In the genomic region with DNA sequence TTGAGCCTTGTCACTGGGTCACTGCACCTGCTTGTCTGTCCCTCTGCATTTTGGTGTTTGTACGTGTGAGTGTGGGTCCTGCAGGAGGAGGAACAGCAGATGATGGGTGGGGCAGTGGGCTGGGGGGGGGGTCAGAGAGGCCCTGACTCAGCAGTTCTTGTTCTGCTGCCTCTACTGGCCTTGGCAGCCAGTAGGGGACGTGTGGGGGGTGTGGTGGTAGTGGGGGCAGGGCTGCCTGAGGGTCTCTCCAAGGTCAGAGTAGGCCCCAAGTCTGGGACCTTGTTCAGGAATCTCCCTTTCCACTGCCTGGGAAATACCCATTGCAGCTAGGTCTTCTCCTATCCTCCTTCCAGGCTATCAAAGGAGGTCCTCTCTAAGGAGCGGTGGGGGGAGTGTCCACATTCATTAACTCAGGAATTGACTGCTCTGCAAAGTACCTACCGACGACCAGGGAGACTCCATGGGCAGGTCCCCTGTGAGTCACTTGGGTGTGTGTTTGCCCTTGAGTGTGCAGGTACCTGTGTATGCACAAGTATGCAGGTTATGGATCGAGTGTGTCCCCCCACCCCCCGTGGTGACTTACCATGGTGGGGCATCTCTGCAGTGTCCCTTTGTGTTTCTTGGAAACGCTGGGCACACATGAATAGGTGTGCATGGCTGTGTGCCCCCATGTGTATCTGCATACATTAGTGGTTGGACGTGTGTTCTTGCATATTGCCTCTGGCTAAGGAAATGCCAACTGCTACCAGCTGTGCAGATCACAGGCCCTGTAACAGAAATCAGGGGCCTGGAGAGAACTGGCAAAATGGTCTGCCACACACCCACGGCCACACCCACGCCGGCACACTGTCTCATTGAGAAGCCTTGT, we compare ENCODE assay signal across 12 mouse cellular contexts. TPM values are rescaled to one million over a fixed set of nuclear protein-coding genes. Genes with fewer than 3 reads are reported as not detected.
DNase-seq lines count a peak whose midpoint lies in the region; ATAC-seq and TF ChIP-seq lines count a peak whose summit lies in the region.
"Had no signal": no experiment of that assay in that cellular context is flagged by ENCODE, and none has a peak within 500 bp of the region (broad histone marks: within the 10 kb centered on the region; RNA-seq: fewer than 3 reads in every experiment).

No protein-coding gene starts in this region.

- H3K4me1 ChIP-seq in hindbrain, embryonic 13.5 days (replicated peaks): peaks cover 69% of the 10 kb centered on the region
- H3K4me1 ChIP-seq in midbrain, embryonic 16.5 days (ENCODE audit: control insufficient read depth, insufficient read depth, low read length): peaks cover 54% of the 10 kb centered on the region
- 0 out of 2 replicates have a peak, but pooled peaks cover 2% of the 10 kb centered on the region for H3K4me1 ChIP-seq in lung, adult 2 months (ENCODE audit: control insufficient read depth, insufficient read depth, low read length)

- DNase-seq in cerebellum, adult 9-11 months: peak; percentile 65
- no peak for DNase-seq in cerebellum, postnatal 10 days
- peak; percentile 81 for DNase-seq in ES-CJ7 (ENCODE audit: low read depth, low spot score)
- no peak for DNase-seq in gastrocnemius, postnatal 4 days (ENCODE audit: low spot score in 2 of 2)
- no peak for DNase-seq in lung, adult 2 months
- DNase-seq in left cerebral cortex, postnatal 25 days (ENCODE audit: low spot score in 2 of 2): no peak

- peaks cover 10% of the 10 kb centered on the region; the same call in 1 of the 2 replicates for H3K27me3 ChIP-seq in hindbrain, embryonic 13.5 days
- no peaks in the 10 kb centered on the region for H3K27me3 ChIP-seq in midbrain, embryonic 16.5 days (ENCODE audit: control insufficient read depth, insufficient read depth, low read depth, low read length)

- intact Hi-C loops in left cerebral cortex, postnatal 25 days (cut with DNase I): loop anchor here (5.0 kb wide), 1 partner anchor 45 kb away; no protein-coding TSS in a partner anchor

- peak overlapping the region; percentile 97 for H3K27ac ChIP-seq in hindbrain, embryonic 13.5 days
- H3K27ac ChIP-seq in midbrain, embryonic 16.5 days (ENCODE audit: low read length): peak overlapping the region; percentile 96
- H3K27ac ChIP-seq: stomach, embryonic 15.5 days had no signal

- H3K4me3 ChIP-seq in hindbrain, embryonic 13.5 days: no peak overlapping the region
- no peak overlapping the region for H3K4me3 ChIP-seq in midbrain, embryonic 16.5 days (ENCODE audit: low read depth, low read length)
- no peak overlapping the region for H3K4me3 ChIP-seq in lung, adult 2 months (replicated peaks; ENCODE audit: extremely low read depth, low read depth, low read length)

- H3K9ac ChIP-seq in hindbrain, embryonic 13.5 days: peak overlapping the region; percentile 90
- H3K9ac ChIP-seq in midbrain, embryonic 16.5 days (ENCODE audit: low read depth, low read length): peak overlapping the region; percentile 40; the same call in 1 of the 2 replicates
- H3K9ac ChIP-seq: liver, postnatal 0 days; stomach, embryonic 15.5 days had no signal

- TF ChIP-seq POLR2A in lung, adult 2 months (IDR thresholded peaks at IDR 0.05; ENCODE audit: borderline replicate concordance, extremely low read depth, low read depth, low read length): no peak

- no peak for ATAC-seq in hindbrain, embryonic 13.5 days (ENCODE audit: low FRiP score)
- no peak for ATAC-seq in midbrain, embryonic 16.5 days

- WGBS in hindbrain, embryonic 13.5 days: 46% methylated on average over 12 of the region's 12 CpGs
- 58% methylated on average over 12 of the region's 12 CpGs for WGBS in midbrain, embryonic 16.5 days
- 65% methylated on average over 12 of the region's 12 CpGs for WGBS in lung, adult 2 months

- H3K9me3 ChIP-seq in hindbrain, embryonic 13.5 days: no peaks in the 10 kb centered on the region
- H3K9me3 ChIP-seq in midbrain, embryonic 16.5 days (replicated peaks; ENCODE audit: control insufficient read depth, low read length, poor library complexity, severe bottlenecking): no peaks in the 10 kb centered on the region
- H3K9me3 ChIP-seq: stomach, embryonic 15.5 days had no signal

- peak overlapping the region; percentile 83 for H3K4me2 ChIP-seq in hindbrain, embryonic 13.5 days
- H3K4me2 ChIP-seq in midbrain, embryonic 16.5 days (ENCODE audit: low read length): peak overlapping the region; percentile 72

- TF ChIP-seq CTCF in lung, adult 2 months (IDR thresholded peaks at IDR 0.05; ENCODE audit: insufficient read depth, low read length): no peak

- H3K36me3 ChIP-seq in hindbrain, embryonic 13.5 days: no peaks in the 10 kb centered on the region
- no peaks in the 10 kb centered on the region for H3K36me3 ChIP-seq in midbrain, embryonic 16.5 days (ENCODE audit: control insufficient read depth, insufficient read depth, low read length)
- H3K36me3 ChIP-seq: stomach, embryonic 15.5 days had no signal

RNA-seq across cellular contexts. Expression of a gene that starts 1.4 kb away (rescaled TPM):
- 23.5 and 27.7 TPM in 2 replicates for polyA plus RNA-seq in hindbrain, embryonic 13.5 days (2015; fragmentation: Nextera tagmentation; extraction: Ambion mirVana)
- polyA plus RNA-seq in midbrain, embryonic 16.5 days (2015; fragmentation: Nextera tagmentation; extraction: Ambion mirVana): 30.4 and 37.5 TPM in 2 replicates
- 1 to 10 TPM; 3.4 to 3.7 TPM for total RNA-seq in gastrocnemius, postnatal 4 days (2021)
- polyA plus RNA-seq in lung, adult 2 months (2012; rRNA removed): 7.3 and 11.0 TPM in 2 replicates
- total RNA-seq in left cerebral cortex, postnatal 25 days (2021): 100 to 1,000 TPM; 627 to 654 TPM
- total RNA-seq: common myeloid progenitor, adult 5-6 weeks; megakaryocyte progenitor cell, adult 5-6 weeks had no signal

RNA-seq across cellular contexts. Expression of a gene that starts 18.0 kb away (rescaled TPM):
- 42.0 and 43.2 TPM in 2 replicates for polyA plus RNA-seq in hindbrain, embryonic 13.5 days (2015; fragmentation: Nextera tagmentation; extraction: Ambion mirVana)
- polyA plus RNA-seq in midbrain, embryonic 16.5 days (2015; fragmentation: Nextera tagmentation; extraction: Ambion mirVana): 91.4 and 139 TPM in 2 replicates
- 10 to 100 TPM; 37.4 to 40.2 TPM for total RNA-seq in gastrocnemius, postnatal 4 days (2021)
- polyA plus RNA-seq in lung, adult 2 months (2012; rRNA removed): 210 and 287 TPM in 2 replicates
- 10 to 100 TPM; 49.8 to 86.4 TPM for total RNA-seq in left cerebral cortex, postnatal 25 days (2021)

RNA-seq across cellular contexts. Expression of a gene that starts 32.9 kb away (rescaled TPM):
- polyA plus RNA-seq in hindbrain, embryonic 13.5 days (2015; fragmentation: Nextera tagmentation; extraction: Ambion mirVana): 4.9 and 5.7 TPM in 2 replicates
- polyA plus RNA-seq in midbrain, embryonic 16.5 days (2015; fragmentation: Nextera tagmentation; extraction: Ambion mirVana): 7.3 and 7.5 TPM in 2 replicates
- total RNA-seq in gastrocnemius, postnatal 4 days (2021): 1,000 to 10,000 TPM; 2,079 to 2,155 TPM
- 32.8 and 135 TPM in 2 replicates for polyA plus RNA-seq in lung, adult 2 months (2012; rRNA removed)
- total RNA-seq in left cerebral cortex, postnatal 25 days (2021): 10 to 100 TPM; 26.8 to 35.5 TPM

RNA-seq across cellular contexts. Expression of a gene that starts 53.6 kb away (rescaled TPM):
- polyA plus RNA-seq in hindbrain, embryonic 13.5 days (2015; fragmentation: Nextera tagmentation; extraction: Ambion mirVana): 103 and 107 TPM in 2 replicates
- polyA plus RNA-seq in midbrain, embryonic 16.5 days (2015; fragmentation: Nextera tagmentation; extraction: Ambion mirVana): 95.9 and 99.5 TPM in 2 replicates
- 100 to 1,000 TPM; 150 to 183 TPM for total RNA-seq in gastrocnemius, postnatal 4 days (2021)
- polyA plus RNA-seq in lung, adult 2 months (2012; rRNA removed): 136 and 194 TPM in 2 replicates
- 100 to 1,000 TPM; 180 to 195 TPM for total RNA-seq in left cerebral cortex, postnatal 25 days (2021)

Comparison
In these comparisons a context has a peak if more than half of its experiments do, and no peak if none do; other contexts are left out.
1. DNase-seq: peak in cerebellum, adult 9-11 months (single experiment) and ES-CJ7 (single experiment); none in cerebellum, postnatal 10 days (0 of 2), gastrocnemius, postnatal 4 days (0 of 2), lung, adult 2 months (single experiment) and left cerebral cortex, postnatal 25 days (0 of 2).